Mouse (Mus musculus) ES-E14 (cell line): ENCODE results near the gene Apmap.

Source experiments
- CHD2 ChIP-seq: IDR thresholded peaks from 2 replicates; pipeline ENCODE4 v1.6.1; 2014; ENCODE audit warnings: mild to moderate bottlenecking, low read depth, low read length, inconsistent platforms
- MAFK ChIP-seq: IDR thresholded peaks from 2 replicates; pipeline ENCODE4 v1.6.1; 2014; ENCODE audit warnings: mild to moderate bottlenecking, low read depth, low read length, inconsistent platforms; ENCODE audit not compliant: insufficient read depth
- ZNF384 ChIP-seq: IDR thresholded peaks from 2 replicates; pipeline ENCODE4 v1.6.1; 2012; ENCODE audit warnings: low read depth, low read length, inconsistent platforms

DNA sequence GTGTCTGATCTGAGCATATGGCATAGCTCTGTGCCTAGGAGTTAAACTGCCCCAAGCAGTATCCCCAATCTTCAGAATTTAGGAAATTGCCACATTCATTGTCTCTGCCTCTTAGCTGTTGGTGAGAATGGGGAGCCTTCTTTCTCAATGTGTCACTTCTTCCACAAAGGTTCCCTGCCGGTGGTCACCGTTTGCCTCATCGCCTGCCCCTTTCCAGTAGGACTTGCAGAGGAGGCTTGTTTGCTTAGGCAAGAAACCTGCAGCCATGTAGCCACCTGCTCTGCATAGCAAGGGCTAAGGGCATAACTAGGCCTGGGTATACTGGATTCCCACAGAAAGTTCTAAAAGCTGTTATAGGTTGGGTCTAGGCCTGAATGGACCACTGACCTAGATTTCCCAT lies 35.9 kb downstream of the Apmap start:
- TF ChIP-seq ZNF384 (no peak), MAFK (no peak), CHD2 (no peak)
